Mouse (Mus musculus): Measurements from ENCODE around the gene Manba.

DNA sequence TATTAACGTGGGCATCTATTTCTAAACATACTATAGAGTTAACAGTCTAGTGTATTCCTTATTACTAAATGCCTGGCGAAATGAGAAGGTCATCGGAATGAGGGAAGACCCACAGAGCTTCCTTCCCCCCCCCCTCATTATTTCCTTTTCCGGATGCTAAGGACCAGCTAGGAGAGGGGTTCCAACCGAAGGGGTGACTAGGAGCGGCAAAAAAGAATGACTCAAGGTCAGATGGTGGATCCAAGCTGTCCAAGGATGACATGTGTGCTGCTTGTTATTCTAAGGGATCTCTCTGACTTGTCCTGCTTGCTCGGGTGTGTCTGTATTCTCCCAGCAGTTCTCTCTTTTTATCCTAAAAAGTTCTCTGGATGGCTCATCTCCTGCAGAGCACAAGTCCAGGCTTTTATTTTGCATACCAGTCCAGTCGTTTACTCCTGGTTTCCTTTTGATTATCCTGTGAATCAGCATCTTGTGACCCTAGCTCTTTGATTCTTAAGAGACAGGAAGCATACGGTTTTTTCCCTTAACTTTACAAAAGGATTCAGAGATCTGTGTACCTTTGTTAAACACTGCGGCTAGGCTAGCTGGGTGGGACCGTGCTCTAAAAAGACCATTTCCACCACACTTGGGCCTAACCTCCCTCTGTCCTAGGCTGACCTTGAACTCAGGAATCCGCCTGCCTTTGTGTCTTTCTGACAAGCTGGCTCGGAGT, 61.0 kb downstream of the Manba start:
- TF ChIP-seq POLR2A (IDR thresholded peaks at IDR 0.05; ENCODE audit: low read depth, low read length) (no peak), CTCF (IDR thresholded peaks at IDR 0.05; ENCODE audit: extremely low read depth, insufficient read depth, insufficient read length, insufficient replicate concordance) (no peak)

All from spleen, adult 2 months (tissue).